Mouse (Mus musculus) mesoderm, embryonic 11.5 days (tissue): ENCODE data around the gene Gm4787.
"Not testable (repeated sequence)": the region's sequence is repeated elsewhere in the genome, so short reads cannot be mapped to it uniquely, and the experiment has no call there.

Experiments
- DNase-seq: peaks from one replicate; pipeline ENCODE4 v3.0.0-alpha.2; 2012; ENCODE audit warnings: low read depth, low spot score

Gene Gm4787

DNA sequence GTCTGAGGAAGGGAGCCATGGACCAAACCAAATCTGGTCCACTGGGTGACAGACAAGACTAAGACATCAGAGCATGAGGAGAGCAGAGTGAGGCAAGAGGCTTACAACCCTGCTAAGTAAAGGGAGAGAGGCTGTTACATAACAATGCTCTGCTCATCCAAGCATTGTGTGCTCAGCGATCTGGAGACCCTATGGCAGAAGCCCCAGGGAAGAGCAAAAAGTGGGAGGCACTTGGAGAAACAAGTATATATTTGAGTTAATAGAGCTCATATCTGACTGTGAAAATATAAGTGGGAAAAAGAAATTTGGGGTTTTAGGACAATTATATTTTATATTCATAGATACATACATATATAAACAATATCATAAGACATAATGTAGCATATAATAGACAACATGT lies at the start of gene Gm4787:
Gm4787 (minus strand) TSS at position 101 of the 400 bp plus-strand sequence.
- not testable (repeated sequence) for DNase-seq

DNA sequence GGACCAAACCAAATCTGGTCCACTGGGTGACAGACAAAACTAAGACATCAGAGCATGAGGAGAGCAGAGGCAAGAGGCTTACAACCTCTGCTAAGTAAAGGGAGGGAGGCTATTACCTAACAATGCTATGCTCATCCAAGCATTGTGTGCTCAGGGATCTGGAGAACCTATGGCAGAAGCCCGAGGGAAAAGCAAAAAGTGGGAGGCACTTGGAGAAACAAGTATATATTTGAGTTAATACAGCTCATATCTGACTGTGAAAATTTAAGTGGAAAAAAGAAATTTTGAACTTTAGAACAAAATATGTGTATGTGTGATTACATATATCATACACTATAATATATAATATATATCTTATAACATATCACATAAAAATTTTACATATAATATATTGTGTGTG lies 42.6 kb upstream of the Gm4787 start, which contains the start of gene Adam4:
Adam4 (minus strand) TSS at position 101 of the 400 bp plus-strand sequence.
- no peak for DNase-seq

DNA sequence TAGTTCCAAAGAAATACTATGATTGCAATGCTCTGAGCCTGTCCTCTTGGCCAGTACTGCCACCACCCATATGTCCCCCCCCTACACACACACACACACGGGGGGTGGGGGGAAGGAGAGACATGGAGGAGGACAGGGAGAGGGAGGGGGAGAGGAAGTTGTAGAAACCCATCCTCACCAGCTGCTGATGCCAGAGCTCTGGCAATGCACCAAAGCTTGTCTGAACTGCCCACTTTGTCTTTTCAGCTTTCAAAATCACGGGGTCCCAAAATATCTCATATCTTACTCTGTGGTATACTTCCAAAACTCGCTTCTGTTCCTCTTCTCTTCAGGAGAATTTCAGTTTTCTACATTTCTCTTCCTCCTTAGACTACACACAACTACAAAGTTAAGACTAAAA lies 33.9 kb upstream of the Gm4787 start:
- no peak for DNase-seq

DNA sequence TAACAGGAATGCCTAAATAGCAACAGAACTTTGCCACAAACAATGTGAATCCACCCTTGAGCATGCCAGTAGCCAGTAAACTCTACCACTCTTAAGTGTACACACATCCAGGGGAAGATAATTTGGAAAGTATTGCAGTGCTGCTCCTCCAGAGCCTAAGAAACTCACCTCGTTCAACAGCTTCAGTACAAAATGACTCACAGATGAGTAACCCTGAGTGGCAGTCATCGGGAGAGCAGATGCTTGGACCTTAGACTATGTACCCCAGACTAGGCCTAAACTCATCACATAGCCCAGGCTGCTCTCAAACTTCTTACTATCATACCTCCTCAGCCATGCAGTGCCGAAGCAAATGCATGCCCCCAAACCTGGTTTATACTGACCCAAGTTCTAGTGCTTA lies 29.7 kb upstream of the Gm4787 start:
- DNase-seq, result no peak

DNA sequence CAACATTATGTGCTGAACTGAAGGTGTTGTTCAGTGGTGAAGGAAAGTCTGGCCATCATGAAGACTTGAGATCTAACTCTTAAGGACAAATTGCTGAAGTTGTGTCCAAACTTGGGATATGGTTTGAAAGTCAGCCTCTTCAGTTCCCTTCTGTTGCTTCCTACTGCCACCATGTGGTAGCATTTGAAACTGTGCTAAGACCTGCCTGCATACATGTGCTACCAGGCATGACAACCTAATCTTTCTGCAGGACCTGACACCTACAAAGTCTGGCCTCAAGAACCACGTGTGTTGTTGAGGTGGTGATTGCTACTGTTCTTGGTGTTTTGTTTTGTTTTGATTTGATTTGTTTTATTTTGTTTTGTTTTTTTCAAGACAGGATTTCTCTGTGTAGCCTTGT lies 22.9 kb upstream of the Gm4787 start:
- peak; percentile 69 for DNase-seq

DNA sequence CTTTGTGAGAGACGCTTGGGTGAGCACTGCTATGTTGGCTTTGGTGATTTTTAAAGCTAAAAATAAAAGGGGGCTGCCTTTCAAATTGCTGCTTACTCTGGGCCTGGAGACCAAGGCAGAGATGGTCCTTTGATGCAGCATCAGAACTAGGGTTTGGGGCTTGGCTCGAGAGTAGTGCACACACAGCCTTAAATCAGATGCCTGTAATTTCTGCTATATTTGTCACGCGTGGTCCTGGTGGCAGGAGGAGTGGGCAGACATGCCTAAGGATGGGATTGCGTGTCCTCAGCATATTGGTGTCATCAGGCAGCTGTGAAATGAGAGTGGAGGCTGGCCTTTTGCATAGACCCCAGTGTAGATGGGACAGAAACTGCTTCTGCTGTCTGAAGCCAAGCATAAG lies 45.4 kb downstream of the Gm4787 start:
- DNase-seq, result no peak

DNA sequence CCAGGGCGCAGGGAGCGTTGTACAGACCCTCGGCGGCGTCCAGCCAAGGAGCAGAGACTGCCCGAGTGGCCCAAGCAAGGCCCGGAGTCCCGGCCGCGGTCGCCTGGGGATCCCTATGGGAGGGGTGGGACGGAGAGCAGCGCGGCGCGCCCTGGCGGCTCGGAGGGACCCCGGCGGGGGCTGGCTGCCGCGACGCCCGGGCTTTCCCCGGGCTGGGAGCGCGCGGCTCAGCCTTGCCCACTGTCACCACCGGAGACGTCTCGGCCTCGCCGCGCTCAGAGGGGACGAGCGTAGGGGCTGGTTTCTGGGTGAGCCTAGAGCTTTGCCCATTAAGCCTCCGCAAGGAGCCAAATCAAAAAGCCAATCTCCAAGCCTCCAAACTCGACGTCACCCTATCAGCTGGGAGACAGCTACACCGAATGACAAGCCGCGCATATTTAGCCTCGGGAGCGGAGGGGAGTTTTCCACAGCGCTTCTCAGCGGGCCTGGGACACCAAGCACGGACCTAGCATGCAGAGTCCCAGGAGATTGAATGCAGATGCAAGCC lies 46.3 kb downstream of the Gm4787 start, which contains the start of gene Slc8a3:
Slc8a3 (minus strand) TSS at position 306 of the 547 bp plus-strand sequence.
- peak; percentile 54 for DNase-seq

DNA sequence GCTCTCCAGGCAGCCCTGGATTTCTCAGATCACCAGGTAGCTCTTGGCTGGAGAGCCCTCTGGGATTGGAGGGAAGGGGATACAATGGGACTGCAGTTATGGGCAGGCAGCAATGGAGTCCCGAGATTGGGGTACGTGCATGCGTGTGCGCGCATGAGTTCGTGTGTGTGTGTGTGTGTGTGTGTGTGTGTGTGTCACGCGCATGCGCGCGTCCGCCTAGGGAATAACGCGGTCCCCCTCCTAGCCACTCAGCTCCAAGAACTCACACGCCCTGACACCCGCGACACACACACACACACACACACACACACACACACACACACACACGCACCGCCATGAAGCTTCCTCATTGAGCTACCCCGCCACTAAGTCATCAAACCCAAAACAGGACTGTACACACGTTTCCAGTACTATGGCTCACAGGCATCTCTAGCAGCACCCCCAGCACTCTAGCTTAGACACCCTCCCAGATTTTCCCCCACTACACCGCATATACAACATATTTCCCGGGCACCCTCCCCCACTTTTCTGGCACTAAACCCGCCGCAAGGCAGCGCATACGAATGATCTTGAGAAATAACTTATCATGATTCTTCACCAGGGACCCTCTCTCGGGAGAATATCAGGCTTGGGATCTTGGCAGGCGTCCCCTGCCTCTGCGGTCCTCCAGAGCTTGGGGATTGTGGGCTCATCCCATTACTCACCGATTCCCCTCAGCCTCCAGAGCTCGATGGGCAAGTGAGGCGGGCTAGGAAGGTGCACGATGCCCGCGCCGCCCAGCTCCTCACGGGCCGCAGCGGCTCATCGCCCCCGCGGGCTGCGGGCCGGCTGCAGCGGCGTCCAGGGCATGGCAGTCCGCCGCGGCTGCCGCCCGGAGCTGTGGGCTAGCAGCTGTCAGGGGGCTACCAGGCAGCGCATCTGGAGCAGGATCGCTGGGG lies 47.1 kb downstream of the Gm4787 start:
- peak; percentile 72 for DNase-seq

DNA sequence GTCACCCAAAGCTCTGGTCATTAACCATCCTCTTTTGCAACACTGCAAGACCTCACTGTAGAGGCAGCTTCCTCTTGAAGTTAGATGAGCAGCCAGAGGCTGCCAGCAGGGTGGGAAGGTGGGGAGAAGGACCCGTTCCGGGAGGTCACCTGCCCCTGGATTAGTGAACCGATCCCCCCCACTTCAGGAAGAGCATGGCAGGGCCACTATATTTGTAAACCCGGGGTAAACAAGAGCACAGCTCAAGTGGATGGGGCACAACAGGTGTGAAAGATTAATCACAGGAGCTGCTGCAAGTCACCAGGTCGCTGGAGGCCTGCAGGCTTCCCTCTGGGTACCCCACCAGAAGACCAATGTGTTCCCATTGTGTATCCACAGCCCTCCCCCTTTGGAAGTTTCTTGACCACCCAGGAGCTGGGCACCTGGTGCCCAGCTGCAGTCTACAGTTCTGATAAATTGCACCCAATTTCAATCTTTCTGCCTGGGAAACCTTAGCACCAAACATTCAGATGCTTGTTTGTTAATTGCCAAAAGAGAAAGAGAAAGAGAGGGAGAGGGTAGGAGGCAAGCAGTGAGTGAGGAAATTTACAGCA lies 48.1 kb downstream of the Gm4787 start:
- DNase-seq, result peak; percentile 20
